Mouse (Mus musculus) thymus, postnatal 10 days (tissue): ENCODE data around the gene Adprhl1.

Experiments
- DNase-seq, 2 experiments: peaks; one replicate each; pipeline ENCODE4 v3.0.0; 2021; ENCODE audit warnings: low spot score in 2 of 2

The Adprhl1 gene

GRCm38 (mm10) chr8:13199385-13200061 is 54.4 kb downstream of the Adprhl1 start:
- no peak for DNase-seq

- DNase-seq = no peak
Measured at GRCm38 (mm10) chr8:13197493-13197892, 56.5 kb downstream of the Adprhl1 start.

GRCm38 (mm10) chr8:13194818-13195217 is 59.1 kb downstream of the Adprhl1 start:
- DNase-seq = no peak

- DNase-seq = no peak
Measured at GRCm38 (mm10) chr8:13190235-13190634, 63.7 kb downstream of the Adprhl1 start.

- no peak for DNase-seq
Measured at GRCm38 (mm10) chr8:13188857-13189256, 65.1 kb downstream of the Adprhl1 start.

- DNase-seq = no peak
Measured at GRCm38 (mm10) chr8:13188052-13188555, 65.9 kb downstream of the Adprhl1 start.

GRCm38 (mm10) chr8:13187638-13188037 is 66.3 kb downstream of the Adprhl1 start:
- DNase-seq = no peak

- DNase-seq = no peak
Measured at GRCm38 (mm10) chr8:13187229-13187628, 66.7 kb downstream of the Adprhl1 start.

GRCm38 (mm10) chr8:13186819-13187218 is 67.1 kb downstream of the Adprhl1 start:
- no peak for DNase-seq

GRCm38 (mm10) chr8:13181691-13181976 is 72.3 kb downstream of the Adprhl1 start:
- DNase-seq = no peak

- no peak for DNase-seq
Measured at GRCm38 (mm10) chr8:13180911-13181690, 72.9 kb downstream of the Adprhl1 start.

GRCm38 (mm10) chr8:13180408-13180807 is 73.6 kb downstream of the Adprhl1 start:
- no peak for DNase-seq

GRCm38 (mm10) chr8:13179948-13180347 is 74.0 kb downstream of the Adprhl1 start:
- no peak for DNase-seq

- DNase-seq = no peak
Measured at GRCm38 (mm10) chr8:13179482-13179881, 74.5 kb downstream of the Adprhl1 start.

- DNase-seq = no peak
Measured at GRCm38 (mm10) chr8:13178137-13178536, 75.8 kb downstream of the Adprhl1 start.

- DNase-seq = no peak
Measured at GRCm38 (mm10) chr8:13177173-13177852, 76.6 kb downstream of the Adprhl1 start.

GRCm38 (mm10) chr8:13175650-13176049 is 78.3 kb downstream of the Adprhl1 start:
- DNase-seq = no peak

GRCm38 (mm10) chr8:13174811-13175210 is 79.2 kb downstream of the Adprhl1 start:
- no peak for DNase-seq

- no peak for DNase-seq
Measured at GRCm38 (mm10) chr8:13174305-13174704, 79.7 kb downstream of the Adprhl1 start.
